Mouse (Mus musculus): ENCODE measurements around the gene Gch1.

- TF ChIP-seq GATA1 (IDR thresholded peaks at IDR 0.05; ENCODE audit: borderline replicate concordance, low read length) (no peak), FLI1 (IDR thresholded peaks at IDR 0.05; ENCODE audit: low read length) (no peak)
Measured at GRCm38 (mm10) chr14:47234526-47235250, 45.5 kb upstream of the Gch1 start.
